In the genomic region with DNA sequence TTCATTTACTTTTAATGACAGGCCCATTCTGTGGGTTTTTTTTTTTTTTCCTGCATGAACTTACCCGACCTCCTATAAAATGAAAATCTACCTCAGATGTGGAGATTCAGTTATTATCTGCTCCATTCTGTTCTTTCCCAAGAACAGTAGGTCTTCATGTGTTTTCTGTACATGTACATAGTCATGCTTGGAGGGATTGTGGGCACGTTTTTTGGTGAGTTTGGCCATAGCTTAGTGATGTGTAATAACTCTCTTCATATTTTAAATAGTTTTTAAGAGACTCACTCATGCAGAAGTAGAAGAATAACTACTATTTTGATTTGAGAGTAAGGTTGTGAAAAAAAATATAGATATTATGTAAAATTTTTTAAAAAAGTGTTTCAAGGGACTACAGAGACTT, we compare ENCODE assay signal across 25 mouse cellular contexts.
"Had no signal": no experiment of that assay in that cellular context is flagged by ENCODE, and none has a peak within 500 bp of the region (broad histone marks: within the 10 kb centered on the region; RNA-seq: fewer than 3 reads in every experiment).

No protein-coding gene starts in this region.

- H3K4me2 ChIP-seq: heart, embryonic 11.5 days; hindbrain, embryonic 12.5 days; hindbrain, embryonic 14.5 days; intestine, embryonic 15.5 days; limb, embryonic 13.5 days; limb, embryonic 15.5 days; liver, embryonic 12.5 days had no signal

- H3K36me3 ChIP-seq: hindbrain, embryonic 10.5 days; hindbrain, embryonic 12.5 days; intestine, embryonic 15.5 days; limb, embryonic 13.5 days; limb, embryonic 15.5 days; liver, embryonic 12.5 days had no signal

- H3K9ac ChIP-seq: hindbrain, embryonic 12.5 days; hindbrain, embryonic 14.5 days; intestine, embryonic 15.5 days; limb, embryonic 13.5 days; limb, embryonic 15.5 days; liver, embryonic 12.5 days had no signal

- H3K27ac ChIP-seq: heart, adult 2 months; hindbrain, embryonic 10.5 days; hindbrain, embryonic 12.5 days; hindbrain, embryonic 14.5 days; intestine, embryonic 15.5 days; layer of hippocampus, adult 2 months; limb, embryonic 13.5 days; limb, embryonic 15.5 days; liver, embryonic 12.5 days had no signal

- DNase-seq: gastrocnemius, postnatal 14 days; gastrocnemius, postnatal 36 days; heart, adult 2 months; heart, postnatal 10 days; heart, postnatal 4 days; kidney, adult 18-20 months; kidney, adult 8-10 months; kidney, postnatal 10 days; kidney, postnatal 25 days; kidney, postnatal 4 days; layer of hippocampus, adult 9-11 months; layer of hippocampus, postnatal 36 days; left cerebral cortex, postnatal 4 days had no signal

- H3K9me3 ChIP-seq: hindbrain, embryonic 10.5 days; hindbrain, embryonic 12.5 days; intestine, embryonic 15.5 days; limb, embryonic 13.5 days; limb, embryonic 15.5 days; liver, embryonic 12.5 days had no signal

- H3K4me3 ChIP-seq: heart, adult 2 months; hindbrain, embryonic 10.5 days; hindbrain, embryonic 12.5 days; intestine, embryonic 15.5 days; layer of hippocampus, adult 2 months; limb, embryonic 13.5 days; limb, embryonic 15.5 days; liver, embryonic 12.5 days had no signal

- H3K27me3 ChIP-seq: hindbrain, embryonic 12.5 days; intestine, embryonic 15.5 days; limb, embryonic 13.5 days; limb, embryonic 15.5 days; liver, embryonic 12.5 days had no signal

- H3K4me1 ChIP-seq: intestine, embryonic 15.5 days; liver, embryonic 12.5 days had no signal

- ATAC-seq: hindbrain, embryonic 16.5 days; inflammation-experienced regulatory T-cells, adult 6 months; intestine, embryonic 15.5 days; intestine, postnatal 0 days; liver, embryonic 12.5 days had no signal
